In the genomic region with DNA sequence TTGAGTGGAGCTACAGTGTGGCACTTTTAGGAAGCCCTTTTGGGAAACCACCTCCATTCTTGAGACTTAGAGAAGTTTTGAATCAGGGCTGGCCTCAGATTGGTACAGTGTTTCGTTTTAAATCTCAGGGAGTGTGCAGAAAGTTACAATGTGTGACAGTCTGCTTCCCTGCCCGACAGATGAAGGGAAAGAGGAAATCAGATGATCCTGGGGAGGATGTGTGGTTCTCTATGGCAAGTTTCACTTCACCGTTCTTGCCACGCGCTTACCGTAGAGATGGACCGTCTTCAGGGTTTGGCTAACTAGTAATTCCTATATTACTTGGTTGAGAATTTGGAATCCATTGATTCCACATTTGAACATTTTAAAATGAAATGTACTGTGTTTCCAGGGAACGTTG, we compare ENCODE assay signal across 20 mouse cellular contexts. TPM values are rescaled to one million over a fixed set of nuclear protein-coding genes. Genes with fewer than 3 reads are reported as not detected.
DNase-seq lines count a peak whose midpoint lies in the region; ATAC-seq lines count a peak whose summit lies in the region.
"Had no signal": no experiment of that assay in that cellular context is flagged by ENCODE, and none has a peak within 500 bp of the region (broad histone marks: within the 10 kb centered on the region; RNA-seq: fewer than 3 reads in every experiment).

No protein-coding gene starts in this region.

- peak; percentile 24 for DNase-seq in heart, adult 8-10 months (ENCODE audit: low spot score)
- DNase-seq in heart, postnatal 4 days = no peak
- peak; percentile 41 for DNase-seq in testis, postnatal 14 days (ENCODE audit: low spot score)
- DNase-seq in testis, postnatal 10 days (ENCODE audit: low spot score) = no peak
- no peak for DNase-seq in embryo, embryonic 10.5 days (ENCODE audit: low spot score)
- no peak for DNase-seq in embryo, embryonic 9.5 days (ENCODE audit: extremely low spot score)
- no peak for DNase-seq in retina, embryonic 14.5 days (ENCODE audit: low spot score)
- DNase-seq: adrenal gland, adult 2 months; cerebellum, adult 11 months; cerebellum, postnatal 36 days; lung, postnatal 10 days; right cerebral cortex, adult 18-20 months had no signal

- ATAC-seq in megakaryocyte, adult 5-6 weeks (ENCODE audit: poor library complexity, severe bottlenecking) = peak; percentile 57
- ATAC-seq: forebrain, embryonic 16.5 days; intestine, embryonic 15.5 days had no signal

RNA-seq across cellular contexts. Expression of a gene that starts 1.1 kb away (rescaled TPM):
- 1 to 10 TPM in 1 of 4 experiments, under 1 TPM in 3; 0.49 to 1.4 (median 0.76) TPM for total RNA-seq in heart, adult 8-10 months (2022)
- under 1 TPM; 0.29 to 0.57 TPM for total RNA-seq in heart, postnatal 4 days (2021)
- total RNA-seq in megakaryocyte, adult 5-6 weeks (2015) = 4.9 and 6.5 TPM in 2 replicates
- 4.3 and 4.6 TPM in 2 replicates for total RNA-seq in megakaryocyte, adult 5-6 weeks (2017)

RNA-seq across cellular contexts. Expression of a gene that starts 16.9 kb away (rescaled TPM):
- not detected for total RNA-seq in heart, adult 8-10 months (2022)
- not detected for total RNA-seq in heart, postnatal 4 days (2021)
- total RNA-seq in megakaryocyte, adult 5-6 weeks (2015) = not detected in 2 replicates
- not detected in 2 replicates for total RNA-seq in megakaryocyte, adult 5-6 weeks (2017)
- total RNA-seq: adrenal gland, adult 2 months; gastrocnemius, adult 18-20 months; gastrocnemius, postnatal 4 days; heart, postnatal 25 days; layer of hippocampus, postnatal 25 days; left cerebral cortex, postnatal 10 days had no signal

RNA-seq across cellular contexts. Expression of a gene that starts 50.9 kb away (rescaled TPM):
- total RNA-seq in heart, adult 8-10 months (2022) = 1 to 10 TPM; 1.2 to 5.1 (median 4.4) TPM
- total RNA-seq in heart, postnatal 4 days (2021) = 1 to 10 TPM; 1.7 to 2.4 TPM
- total RNA-seq in megakaryocyte, adult 5-6 weeks (2015) = 3.5 and 5.0 TPM in 2 replicates
- total RNA-seq in megakaryocyte, adult 5-6 weeks (2017) = 2.6 and 4.2 TPM in 2 replicates

RNA-seq across cellular contexts. Expression of a gene that starts 58.4 kb away (rescaled TPM):
- total RNA-seq in heart, adult 8-10 months (2022) = 1 to 10 TPM; 2.0 to 4.6 (median 2.9) TPM
- 1 to 10 TPM; 1.4 to 1.6 TPM for total RNA-seq in heart, postnatal 4 days (2021)
- 7.0 and 11.9 TPM in 2 replicates for total RNA-seq in megakaryocyte, adult 5-6 weeks (2015)
- total RNA-seq in megakaryocyte, adult 5-6 weeks (2017) = 6.2 and 6.8 TPM in 2 replicates

Comparison
In these comparisons a context has a peak if more than half of its experiments do, and no peak if none do; other contexts are left out.
1. DNase-seq: peak in heart, adult 8-10 months (single experiment) and testis, postnatal 14 days (single experiment); none in heart, postnatal 4 days (single experiment), testis, postnatal 10 days (single experiment), embryo, embryonic 10.5 days (single experiment), embryo, embryonic 9.5 days (single experiment) and retina, embryonic 14.5 days (single experiment).